Mouse (Mus musculus) pancreas, adult 10 weeks (tissue): ENCODE measurements around the gene Ppl. TPM values are rescaled to one million over a fixed set of nuclear protein-coding genes. Genes with fewer than 3 reads are reported as not detected.

Experiments used
- polyA plus RNA-seq: library from polyadenylated mRNA; stranded (reverse); fragments of 350-450 nt; fragmentation: Illumina TruSeq; extraction: RNeasy Lipid Tissue Mini Kit (QIAGEN cat#74804); gene quantifications from one replicate; pipeline ENCODE4 v1.2.3, GENCODE M21; 2015; ENCODE audit warnings: low read depth, low replicate concordance; ENCODE audit not compliant: insufficient read depth

Ppl gene
- polyA plus RNA-seq: 4.2 TPM

DNA sequence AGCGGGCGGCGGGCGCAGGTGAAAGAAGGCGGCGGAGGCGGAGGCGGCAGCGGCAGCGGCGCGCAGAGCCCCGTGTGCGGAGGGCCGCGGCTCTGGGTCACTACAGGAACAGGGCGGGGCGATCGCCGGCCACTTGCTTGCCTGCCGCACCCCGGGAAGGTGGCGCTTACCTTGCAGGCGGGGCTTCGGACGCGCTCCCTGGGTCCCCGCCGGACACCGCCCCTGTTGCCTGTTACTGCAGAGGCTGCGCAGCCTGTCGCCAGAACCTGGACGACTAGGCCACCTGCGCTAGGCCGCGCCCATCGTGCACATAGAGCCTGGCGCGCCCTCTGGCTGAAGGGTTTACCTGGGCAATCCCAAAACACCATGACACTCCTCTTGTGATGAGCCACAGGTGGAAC, at the start of gene Ppl:
TSS of gene Ppl (minus strand) at position 21 of the 401 bp plus-strand sequence.

DNA sequence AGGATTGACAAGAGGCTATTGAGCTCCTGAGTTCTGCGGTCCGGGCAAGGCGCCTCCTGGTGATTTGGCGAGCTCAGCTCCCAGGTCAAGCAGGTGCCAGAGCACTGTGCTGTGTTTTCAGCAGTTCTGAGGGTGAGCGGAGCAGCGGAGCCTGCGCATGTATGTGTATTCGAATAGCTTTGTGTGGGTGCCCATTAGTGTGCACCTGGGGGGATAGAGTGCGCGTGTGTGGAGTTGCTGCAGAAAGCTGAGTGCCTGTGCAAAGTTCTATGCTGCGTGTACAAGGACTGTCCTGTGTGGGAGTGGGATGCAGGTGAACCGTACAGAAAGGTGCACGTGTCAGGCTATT, 14.8 kb upstream of the Ppl start, which contains the start of gene Sec14l5:
TSS of gene Sec14l5 (plus strand) at position 73 of the 349 bp plus-strand sequence.

DNA sequence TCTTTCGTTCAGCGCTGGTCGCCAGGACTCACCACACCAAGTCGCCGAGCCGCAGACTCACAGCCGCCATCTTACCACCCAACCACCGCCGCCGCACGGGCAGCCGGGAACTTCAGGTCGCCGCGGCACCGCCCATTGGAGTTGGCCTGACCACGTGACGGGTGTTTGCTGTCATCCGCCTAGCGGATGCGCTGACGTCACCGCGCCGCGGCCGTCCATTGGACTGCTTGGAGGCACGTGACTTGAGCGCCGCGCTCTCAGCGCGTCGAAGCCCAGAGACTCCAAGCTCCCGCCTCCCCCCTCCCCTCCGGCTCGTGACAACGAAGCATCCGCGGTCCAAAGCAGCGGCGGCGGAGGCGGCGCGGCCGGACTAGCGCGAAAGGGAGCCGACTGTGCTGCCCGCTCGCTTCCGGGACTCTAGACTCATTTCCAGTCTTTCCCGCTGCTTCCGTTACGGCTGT, 82.4 kb downstream of the Ppl start, which contains the start of the genes Glyr1 and Ubn1:
TSS of gene Glyr1 (minus strand) at position 90 of the 461 bp plus-strand sequence.
TSS of gene Ubn1 (plus strand) at position 284 of the 461 bp plus-strand sequence.

Other genes with a start within 250 kb of the Ppl start
- gene Mgrn1, start 246.2 kb downstream of the Ppl start, polyA plus RNA-seq: 15.2 TPM
- 12.1 TPM for gene Nudt16l1, start 193.7 kb downstream of the Ppl start, polyA plus RNA-seq
- 18.0 TPM for gene Anks3, start 168.2 kb downstream of the Ppl start, polyA plus RNA-seq
- gene Sept12, start 134.6 kb downstream of the Ppl start, polyA plus RNA-seq: not detected
- 14.3 TPM for gene Smim22, start 125.1 kb downstream of the Ppl start, polyA plus RNA-seq
- 16.7 TPM for gene Rogdi, start 118.9 kb downstream of the Ppl start, polyA plus RNA-seq
- gene Glyr1, start 82.6 kb downstream of the Ppl start, polyA plus RNA-seq: 27.2 TPM
- gene Ubn1, start 82.4 kb downstream of the Ppl start, polyA plus RNA-seq: 13.5 TPM
- not detected for gene Sec14l5, start 14.7 kb upstream of the Ppl start, polyA plus RNA-seq
- 6.4 TPM for gene Nagpa, start 71.6 kb upstream of the Ppl start, polyA plus RNA-seq
- 6.8 TPM for gene AU021092, start 89.9 kb upstream of the Ppl start, polyA plus RNA-seq
- 17.2 TPM for gene Alg1, start 101.2 kb upstream of the Ppl start, polyA plus RNA-seq
- gene Eef2kmt, start 123.6 kb upstream of the Ppl start, polyA plus RNA-seq: 6.6 TPM